Mouse (Mus musculus): ENCODE data around the gene Met. TPM values are rescaled to one million over a fixed set of nuclear protein-coding genes. Genes with fewer than 3 reads are reported as not detected.

The Met gene
- polyA plus RNA-seq, 1 experiment from 2014 or later, result 4.9 TPM

DNA sequence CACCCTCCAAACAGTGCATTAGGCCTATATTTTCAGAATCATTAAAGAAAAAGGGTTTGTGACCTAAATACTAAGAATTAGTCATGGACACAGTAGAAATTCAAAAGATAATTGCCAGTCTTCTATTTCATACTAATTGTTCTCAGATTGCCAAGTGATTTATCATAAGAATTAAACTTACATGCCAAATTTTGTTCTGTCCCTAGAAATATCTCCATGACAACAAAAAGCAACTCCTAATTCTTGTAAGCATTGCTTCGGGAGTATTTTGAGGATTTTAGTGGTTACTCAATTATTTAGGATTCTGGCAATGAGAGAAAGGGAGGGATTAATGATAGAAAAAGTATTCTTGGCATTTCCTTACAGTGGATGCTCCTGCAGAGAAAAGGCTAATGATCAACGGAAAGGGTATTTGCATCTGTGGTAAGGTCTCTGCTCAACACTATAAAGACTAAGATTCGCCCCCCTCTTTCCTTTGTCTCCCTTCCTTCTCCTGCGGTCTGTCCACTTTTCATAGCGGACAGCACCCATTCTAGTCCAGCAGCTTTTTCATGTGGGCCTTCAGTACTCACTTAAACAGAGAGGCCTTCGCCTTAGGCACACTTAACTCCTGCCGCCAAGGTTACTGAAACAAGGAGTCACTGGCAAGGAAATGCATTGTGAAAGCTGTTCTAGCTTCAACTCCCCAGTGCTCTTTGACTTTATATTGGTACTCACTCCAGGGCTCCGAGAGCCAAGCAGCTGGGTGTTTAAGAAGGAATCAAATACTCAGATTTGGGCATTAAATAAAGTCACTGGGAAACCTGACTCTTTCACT is 58.5 kb downstream of the Met start:
- no peaks in the 10 kb centered on the region for H3K27me3 ChIP-seq
- no peak overlapping the region for H3K9ac ChIP-seq
- H3K36me3 ChIP-seq, result no peaks in the 10 kb centered on the region
- no peak for ATAC-seq (ENCODE audit: insufficient number of reproducible peaks, insufficient read depth, low FRiP score, low TSS enrichment)
- WGBS, result 57% methylated on average over 8 of the region's 8 CpGs
- H3K4me2 ChIP-seq (replicated peaks), result no peak overlapping the region
- H3K4me3 ChIP-seq, result no peak overlapping the region
- no peaks in the 10 kb centered on the region for H3K9me3 ChIP-seq
- H3K4me1 ChIP-seq, result no peaks in the 10 kb centered on the region
- H3K27ac ChIP-seq, result no peak overlapping the region

DNA sequence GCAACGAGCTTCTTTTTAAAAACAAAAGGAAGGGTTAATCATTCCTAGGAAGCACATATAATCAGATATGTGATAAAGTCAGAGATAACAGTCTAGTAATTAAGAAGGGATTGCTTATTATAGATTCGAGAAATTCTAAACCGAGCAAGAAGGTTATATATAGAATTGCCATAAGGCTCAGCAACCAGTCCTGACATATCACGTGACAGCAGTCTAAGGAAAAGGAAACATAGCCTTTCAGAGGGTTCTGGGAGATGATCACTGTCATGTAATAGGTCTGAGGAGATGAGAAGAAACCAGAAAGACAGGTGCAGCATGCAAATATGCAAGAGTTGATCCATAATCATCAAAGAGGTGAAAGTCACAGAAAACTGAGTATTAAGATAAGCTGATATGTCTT is 59.3 kb downstream of the Met start:
- Histone ChIP-seq H3K27ac (no peak overlapping the region), H3K36me3 (no peaks in the 10 kb centered on the region), H3K27me3 (no peaks in the 10 kb centered on the region), H3K4me3 (no peak overlapping the region), H3K4me2 (replicated peaks) (no peak overlapping the region), H3K9ac (no peak overlapping the region), H3K9me3 (no peaks in the 10 kb centered on the region), H3K4me1 (no peaks in the 10 kb centered on the region)
- ATAC-seq (ENCODE audit: insufficient number of reproducible peaks, insufficient read depth, low FRiP score, low TSS enrichment), result no peak
- WGBS, result 66% methylated on average over 4 of the region's 4 CpGs

DNA sequence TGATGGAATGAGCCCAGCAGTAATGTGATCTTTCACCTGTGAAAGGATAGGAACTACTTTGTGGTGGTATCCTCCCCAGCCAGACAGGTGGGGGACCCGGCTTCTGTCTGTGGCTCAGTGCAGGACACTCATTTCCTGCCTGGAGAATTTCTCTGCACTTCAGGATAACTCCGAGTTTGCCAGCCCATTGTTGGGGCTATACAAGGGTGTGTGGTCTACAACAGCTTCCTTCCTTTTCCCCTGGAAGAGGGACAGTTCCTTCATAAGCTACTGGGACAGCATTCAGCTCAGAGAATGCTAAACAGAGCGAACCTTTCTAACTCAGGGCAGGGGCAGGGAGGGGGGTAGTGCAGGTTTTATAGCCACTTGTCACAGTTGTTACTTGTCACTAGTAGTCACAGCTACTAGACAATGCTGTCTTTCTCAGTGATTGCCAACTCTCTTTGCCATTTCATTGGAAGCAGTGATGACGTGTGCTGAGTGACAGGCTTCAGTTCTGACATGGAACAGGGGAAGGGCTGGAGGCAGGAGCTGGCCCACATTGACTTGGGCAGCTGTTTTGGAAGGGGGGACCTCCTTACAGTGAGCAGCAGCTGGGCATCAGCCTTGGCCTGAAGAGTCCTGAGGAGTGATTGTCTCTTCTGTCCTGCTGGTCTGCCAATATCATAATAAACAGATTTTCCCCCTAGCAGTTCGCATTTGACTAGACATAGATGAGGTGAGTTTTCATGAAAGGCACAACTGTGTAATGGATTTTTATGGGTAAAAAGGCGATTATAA is 66.1 kb downstream of the Met start:
- 58% methylated on average over 6 of the region's 6 CpGs for WGBS
- Histone ChIP-seq H3K36me3 (no peaks in the 10 kb centered on the region), H3K27me3 (no peaks in the 10 kb centered on the region), H3K4me1 (no peaks in the 10 kb centered on the region), H3K9ac (no peak overlapping the region), H3K9me3 (no peaks in the 10 kb centered on the region), H3K4me2 (replicated peaks) (no peak overlapping the region), H3K4me3 (no peak overlapping the region), H3K27ac (no peak overlapping the region)
- ATAC-seq (ENCODE audit: insufficient number of reproducible peaks, insufficient read depth, low FRiP score, low TSS enrichment), result 0 out of 2 replicates have a peak, but pooled peaks have one; percentile 47

DNA sequence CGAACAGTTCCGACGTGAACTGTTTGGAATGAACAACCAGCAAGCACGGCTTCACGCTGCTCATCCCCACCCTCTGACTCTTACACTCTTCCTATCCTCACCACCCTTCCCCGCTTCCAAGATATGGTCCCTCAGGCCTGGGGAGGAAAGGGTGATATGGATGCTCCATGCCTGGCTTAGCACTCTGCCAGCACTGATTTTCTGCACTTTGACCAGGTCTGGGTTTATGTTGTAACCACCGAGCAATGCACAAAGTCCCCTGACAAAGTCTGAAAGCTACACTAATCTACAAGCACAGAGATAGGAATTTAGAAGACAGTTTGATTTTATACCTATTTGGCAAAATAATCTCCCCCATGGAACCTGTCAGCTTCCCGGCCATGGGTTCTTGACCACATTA is 78.0 kb downstream of the Met start:
- no peaks in the 10 kb centered on the region for H3K36me3 ChIP-seq
- no peak for ATAC-seq (ENCODE audit: insufficient number of reproducible peaks, insufficient read depth, low FRiP score, low TSS enrichment)
- 93% methylated on average over 8 of the region's 8 CpGs for WGBS
- no peak overlapping the region for H3K4me2 ChIP-seq (replicated peaks)
- no peak overlapping the region for H3K9ac ChIP-seq
- no peaks in the 10 kb centered on the region for H3K4me1 ChIP-seq
- H3K27ac ChIP-seq, result no peak overlapping the region
- H3K27me3 ChIP-seq, result no peaks in the 10 kb centered on the region
- H3K4me3 ChIP-seq, result no peak overlapping the region
- no peaks in the 10 kb centered on the region for H3K9me3 ChIP-seq

DNA sequence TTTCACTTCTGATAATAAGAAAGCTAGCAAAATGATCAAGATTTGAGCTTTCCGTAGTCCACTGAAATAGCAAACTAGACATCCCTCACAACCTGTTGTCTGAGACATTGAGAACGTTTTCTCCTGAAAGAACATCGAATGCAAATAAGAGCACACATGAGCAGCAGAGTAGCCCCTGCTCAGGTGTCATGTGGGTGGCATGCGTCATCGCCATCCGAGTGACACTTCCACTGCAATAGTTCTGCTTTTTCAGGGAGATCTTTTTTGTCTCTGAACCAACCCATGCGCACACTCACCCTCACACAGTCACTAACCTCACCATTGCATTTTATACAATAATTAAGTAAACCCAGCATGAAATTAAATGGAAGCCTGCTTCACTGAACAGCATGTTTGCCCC is 78.8 kb downstream of the Met start:
- no peaks in the 10 kb centered on the region for H3K9me3 ChIP-seq
- H3K27ac ChIP-seq, result no peak overlapping the region
- no peaks in the 10 kb centered on the region for H3K36me3 ChIP-seq
- H3K4me1 ChIP-seq, result no peaks in the 10 kb centered on the region
- WGBS, result 87% methylated on average over 7 of the region's 7 CpGs
- H3K4me2 ChIP-seq (replicated peaks), result no peak overlapping the region
- no peak overlapping the region for H3K9ac ChIP-seq
- H3K4me3 ChIP-seq, result no peak overlapping the region
- no peak for ATAC-seq (ENCODE audit: insufficient number of reproducible peaks, insufficient read depth, low FRiP score, low TSS enrichment)
- no peaks in the 10 kb centered on the region for H3K27me3 ChIP-seq

DNA sequence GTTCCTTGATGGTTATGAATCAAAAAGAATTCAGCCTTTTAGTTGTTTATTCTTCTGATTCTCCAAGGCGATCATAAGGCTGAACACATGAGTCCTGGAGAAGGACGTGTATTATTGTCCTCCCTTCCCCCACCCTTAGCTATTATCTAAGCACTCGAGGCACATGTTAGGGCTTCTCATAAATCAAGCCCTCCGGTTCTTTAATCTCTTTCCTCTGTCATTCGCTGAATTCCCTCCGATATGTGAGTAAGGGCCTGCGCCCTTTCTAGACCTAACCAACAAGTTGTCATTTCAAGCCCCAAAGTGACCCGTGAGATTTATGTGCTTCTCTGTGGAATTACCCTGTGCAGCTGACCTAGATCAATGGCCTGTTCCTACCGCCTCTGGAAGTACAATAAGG is 81.9 kb downstream of the Met start:
- Histone ChIP-seq H3K4me3 (no peak overlapping the region), H3K9ac (no peak overlapping the region), H3K4me2 (replicated peaks) (no peak overlapping the region), H3K9me3 (no peaks in the 10 kb centered on the region), H3K27me3 (no peaks in the 10 kb centered on the region), H3K27ac (no peak overlapping the region), H3K4me1 (no peaks in the 10 kb centered on the region), H3K36me3 (no peaks in the 10 kb centered on the region)
- 73% methylated on average over 9 of the region's 9 CpGs for WGBS
- ATAC-seq (ENCODE audit: insufficient number of reproducible peaks, insufficient read depth, low FRiP score, low TSS enrichment), result no peak

DNA sequence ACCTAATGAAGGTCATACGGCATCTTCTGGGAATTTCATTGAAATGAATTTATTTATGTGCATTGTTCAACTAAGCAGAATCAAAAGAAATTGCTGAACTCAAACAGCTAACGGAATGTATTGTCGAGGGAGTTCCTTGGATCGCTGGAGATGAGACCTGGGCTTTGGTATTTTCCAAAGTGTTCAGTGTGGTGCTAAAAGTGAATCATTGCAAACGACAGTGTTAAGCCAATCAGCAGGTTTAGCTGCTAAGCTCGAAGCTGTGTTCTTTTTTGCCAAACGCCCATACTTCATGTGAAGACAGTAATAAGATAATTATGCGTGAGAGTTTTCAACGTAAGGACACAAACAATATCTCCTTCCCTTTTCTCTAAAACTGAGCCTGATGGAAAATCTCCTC is 82.7 kb downstream of the Met start:
- no peak overlapping the region for H3K27ac ChIP-seq
- H3K9me3 ChIP-seq, result no peaks in the 10 kb centered on the region
- no peak overlapping the region for H3K4me3 ChIP-seq
- no peak for ATAC-seq (ENCODE audit: insufficient number of reproducible peaks, insufficient read depth, low FRiP score, low TSS enrichment)
- H3K4me1 ChIP-seq, result no peaks in the 10 kb centered on the region
- H3K9ac ChIP-seq, result no peak overlapping the region
- no peak overlapping the region for H3K4me2 ChIP-seq (replicated peaks)
- H3K36me3 ChIP-seq, result no peaks in the 10 kb centered on the region
- 78% methylated on average over 9 of the region's 9 CpGs for WGBS
- H3K27me3 ChIP-seq, result no peaks in the 10 kb centered on the region

DNA sequence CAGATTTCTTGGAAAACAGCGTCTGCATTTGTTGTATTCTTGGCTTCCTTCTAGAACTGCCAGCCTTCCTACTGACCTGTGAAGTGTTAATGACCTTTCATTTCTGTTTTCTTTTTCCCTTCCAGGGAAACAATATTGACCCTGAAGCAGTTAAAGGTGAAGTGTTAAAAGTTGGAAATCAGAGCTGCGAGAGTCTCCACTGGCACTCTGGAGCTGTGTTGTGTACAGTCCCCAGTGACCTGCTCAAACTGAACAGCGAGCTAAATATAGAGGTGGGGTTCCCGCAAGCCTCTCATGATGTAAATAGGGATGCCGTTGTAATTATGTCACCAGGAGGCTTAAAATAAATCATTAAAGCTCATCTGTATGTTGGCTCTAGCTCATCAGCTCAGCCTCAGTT is 83.2 kb downstream of the Met start:
- 58% methylated on average over 5 of the region's 5 CpGs for WGBS
- Histone ChIP-seq H3K9ac (no peak overlapping the region), H3K36me3 (no peaks in the 10 kb centered on the region), H3K4me2 (replicated peaks) (no peak overlapping the region), H3K27ac (no peak overlapping the region), H3K9me3 (no peaks in the 10 kb centered on the region), H3K4me3 (no peak overlapping the region), H3K27me3 (no peaks in the 10 kb centered on the region), H3K4me1 (no peaks in the 10 kb centered on the region)
- no peak for ATAC-seq (ENCODE audit: insufficient number of reproducible peaks, insufficient read depth, low FRiP score, low TSS enrichment)

DNA sequence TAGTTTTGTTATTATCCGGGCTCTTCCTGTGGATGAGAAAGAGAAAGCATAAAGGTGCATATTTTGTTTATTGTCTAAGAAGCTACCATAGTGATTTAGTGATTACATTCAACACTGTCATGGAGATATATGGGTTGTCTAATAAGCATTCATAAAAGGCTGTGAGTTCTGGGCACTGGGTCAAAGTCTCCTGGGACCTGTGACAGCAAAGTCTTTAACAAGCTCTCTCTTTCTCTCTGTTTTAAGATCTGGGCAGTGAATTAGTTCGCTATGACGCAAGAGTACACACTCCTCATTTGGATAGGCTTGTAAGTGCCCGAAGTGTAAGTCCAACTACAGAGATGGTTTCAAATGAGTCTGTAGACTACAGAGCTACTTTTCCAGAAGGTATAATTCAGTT is 85.2 kb downstream of the Met start:
- Histone ChIP-seq H3K27ac (no peak overlapping the region), H3K4me3 (no peak overlapping the region), H3K9ac (no peak overlapping the region), H3K27me3 (no peaks in the 10 kb centered on the region), H3K36me3 (no peaks in the 10 kb centered on the region), H3K9me3 (no peaks in the 10 kb centered on the region), H3K4me1 (no peaks in the 10 kb centered on the region), H3K4me2 (replicated peaks) (no peak overlapping the region)
- ATAC-seq (ENCODE audit: insufficient number of reproducible peaks, insufficient read depth, low FRiP score, low TSS enrichment), result no peak
- WGBS, result 91% methylated on average over 4 of the region's 4 CpGs

DNA sequence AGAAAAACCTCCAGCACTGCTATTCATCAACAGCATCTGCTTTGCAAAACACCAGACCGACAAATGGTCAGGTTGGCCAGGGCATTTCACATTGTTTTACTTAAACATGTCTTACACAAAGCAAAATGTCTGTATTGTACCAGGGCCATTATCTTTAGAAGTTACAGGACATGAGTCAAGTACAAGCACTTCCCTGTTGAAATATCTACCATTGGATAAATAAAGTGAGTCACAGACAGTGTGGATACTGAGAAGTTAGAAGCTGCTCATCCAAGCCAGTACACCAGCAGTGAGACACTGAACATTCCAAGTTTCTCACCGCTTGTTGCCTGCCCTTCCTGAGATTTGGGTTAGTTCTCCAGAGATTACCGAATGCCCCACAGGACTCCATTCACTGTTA is 86.0 kb downstream of the Met start:
- WGBS, result 82% methylated on average over 3 of the region's 3 CpGs
- Histone ChIP-seq H3K4me3 (no peak overlapping the region), H3K4me2 (replicated peaks) (no peak overlapping the region), H3K27ac (no peak overlapping the region), H3K9ac (no peak overlapping the region), H3K4me1 (no peaks in the 10 kb centered on the region), H3K27me3 (no peaks in the 10 kb centered on the region), H3K9me3 (no peaks in the 10 kb centered on the region), H3K36me3 (no peaks in the 10 kb centered on the region)
- ATAC-seq (ENCODE audit: insufficient number of reproducible peaks, insufficient read depth, low FRiP score, low TSS enrichment), result no peak

DNA sequence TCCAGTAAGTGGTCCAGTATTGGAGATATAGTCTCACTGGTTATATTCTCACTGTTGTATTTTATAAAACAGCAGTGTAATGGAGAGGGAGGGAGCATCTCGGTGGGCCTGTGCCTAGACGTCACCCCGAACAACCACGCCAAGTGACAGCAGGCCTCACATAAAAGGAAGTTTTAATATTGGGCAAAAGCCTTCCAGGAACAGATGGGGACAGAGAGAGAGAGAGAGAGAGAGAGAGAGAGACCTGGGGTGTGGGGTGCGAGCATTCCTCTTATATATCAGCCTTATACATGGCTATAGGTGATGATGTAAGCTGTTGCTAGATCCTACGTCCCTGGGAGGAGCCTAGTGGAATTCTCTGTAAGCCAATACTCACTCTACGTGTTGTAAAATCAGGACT is 90.7 kb downstream of the Met start:
- no peak overlapping the region for H3K4me3 ChIP-seq
- no peaks in the 10 kb centered on the region for H3K9me3 ChIP-seq
- H3K4me1 ChIP-seq, result no peaks in the 10 kb centered on the region
- H3K27ac ChIP-seq, result no peak overlapping the region
- ATAC-seq (ENCODE audit: insufficient number of reproducible peaks, insufficient read depth, low FRiP score, low TSS enrichment), result no peak
- no peak overlapping the region for H3K4me2 ChIP-seq (replicated peaks)
- no peaks in the 10 kb centered on the region for H3K36me3 ChIP-seq
- WGBS, result 87% methylated on average over 7 of the region's 7 CpGs
- H3K9ac ChIP-seq, result no peak overlapping the region
- H3K27me3 ChIP-seq, result no peaks in the 10 kb centered on the region

DNA sequence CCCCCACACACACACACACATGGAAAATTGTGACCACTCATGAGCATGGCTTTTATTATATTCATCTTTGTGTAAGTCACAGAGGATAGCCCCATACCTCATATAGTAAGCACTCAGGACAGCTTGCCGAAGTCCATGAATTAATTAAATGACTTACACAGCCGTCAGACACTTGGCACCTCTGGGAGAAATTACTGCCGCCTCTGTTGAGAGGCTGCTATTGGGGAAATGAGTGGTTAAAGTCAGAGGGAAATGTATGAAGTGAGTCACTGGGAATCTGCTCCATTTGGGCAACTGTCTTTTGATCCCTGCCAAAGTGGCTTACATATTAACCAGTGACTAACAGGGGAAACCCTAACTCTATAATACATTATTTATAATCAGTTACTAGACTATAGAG is 91.2 kb downstream of the Met start:
- no peak for ATAC-seq (ENCODE audit: insufficient number of reproducible peaks, insufficient read depth, low FRiP score, low TSS enrichment)

More for the DNA sequence above, 91.2 kb downstream of the Met start:
- H3K27ac ChIP-seq, result no peak overlapping the region
- H3K9me3 ChIP-seq, result no peaks in the 10 kb centered on the region
- no peaks in the 10 kb centered on the region for H3K36me3 ChIP-seq
- H3K4me2 ChIP-seq (replicated peaks), result no peak overlapping the region
- no peaks in the 10 kb centered on the region for H3K27me3 ChIP-seq
- no peaks in the 10 kb centered on the region for H3K4me1 ChIP-seq
- H3K4me3 ChIP-seq, result no peak overlapping the region
- WGBS, result 64% methylated on average over 3 of the region's 3 CpGs
- no peak overlapping the region for H3K9ac ChIP-seq
